Mouse (Mus musculus): Measurements from ENCODE around the gene Prickle4.

The Prickle4 gene

GRCm38 (mm10) chr17:47694503-47695336 is at the start of gene Prickle4:
Gene Prickle4 (minus strand): TSS chr17:47694736.
- DNase-seq (ENCODE audit: extremely low spot score): peak; percentile 99

- DNase-seq (ENCODE audit: extremely low spot score): no peak
Measured at GRCm38 (mm10) chr17:47744086-47744485, 49.5 kb upstream of the Prickle4 start.

GRCm38 (mm10) chr17:47742991-47743734 is 48.6 kb upstream of the Prickle4 start:
- no peak for DNase-seq (ENCODE audit: extremely low spot score)

GRCm38 (mm10) chr17:47740186-47740585 is 45.6 kb upstream of the Prickle4 start:
- no peak for DNase-seq (ENCODE audit: extremely low spot score)

GRCm38 (mm10) chr17:47738879-47739798 is 44.6 kb upstream of the Prickle4 start:
- DNase-seq (ENCODE audit: extremely low spot score): peak; percentile 20

- DNase-seq (ENCODE audit: extremely low spot score): peak; percentile 51
Measured at GRCm38 (mm10) chr17:47738066-47738878, 43.7 kb upstream of the Prickle4 start.

- DNase-seq (ENCODE audit: extremely low spot score): peak; percentile 66
Measured at GRCm38 (mm10) chr17:47737271-47738065, 42.9 kb upstream of the Prickle4 start.

GRCm38 (mm10) chr17:47736856-47737255 is 42.3 kb upstream of the Prickle4 start, which contains the start of gene Tfeb:
Gene Tfeb (plus strand): TSS chr17:47737030.
- peak; percentile 94 for DNase-seq (ENCODE audit: extremely low spot score)

- no peak for DNase-seq (ENCODE audit: extremely low spot score)
Measured at GRCm38 (mm10) chr17:47735553-47736100, 41.1 kb upstream of the Prickle4 start.

GRCm38 (mm10) chr17:47730633-47731575 is 36.4 kb upstream of the Prickle4 start:
- DNase-seq (ENCODE audit: extremely low spot score): no peak

GRCm38 (mm10) chr17:47726566-47726965 is 32.0 kb upstream of the Prickle4 start, which contains the start of gene Pgc:
Gene Pgc (plus strand): TSS chr17:47726842.
- no peak for DNase-seq (ENCODE audit: extremely low spot score)

- no peak for DNase-seq (ENCODE audit: extremely low spot score)
Measured at GRCm38 (mm10) chr17:47721183-47721582, 26.6 kb upstream of the Prickle4 start.

- no peak for DNase-seq (ENCODE audit: extremely low spot score)
Measured at GRCm38 (mm10) chr17:47715037-47715436, 20.5 kb upstream of the Prickle4 start.

- no peak for DNase-seq (ENCODE audit: extremely low spot score)
Measured at GRCm38 (mm10) chr17:47712889-47713571, 18.5 kb upstream of the Prickle4 start.

- no peak for DNase-seq (ENCODE audit: extremely low spot score)
Measured at GRCm38 (mm10) chr17:47711883-47712282, 17.3 kb upstream of the Prickle4 start.

GRCm38 (mm10) chr17:47710036-47710435 is 15.5 kb upstream of the Prickle4 start:
- no peak for DNase-seq (ENCODE audit: extremely low spot score)

- no peak for DNase-seq (ENCODE audit: extremely low spot score)
Measured at GRCm38 (mm10) chr17:47708972-47709371, 14.4 kb upstream of the Prickle4 start.

GRCm38 (mm10) chr17:47707961-47708360 is 13.4 kb upstream of the Prickle4 start:
- no peak for DNase-seq (ENCODE audit: extremely low spot score)

Measured in embryo, embryonic 9.5 days (tissue).